In the genomic region with DNA sequence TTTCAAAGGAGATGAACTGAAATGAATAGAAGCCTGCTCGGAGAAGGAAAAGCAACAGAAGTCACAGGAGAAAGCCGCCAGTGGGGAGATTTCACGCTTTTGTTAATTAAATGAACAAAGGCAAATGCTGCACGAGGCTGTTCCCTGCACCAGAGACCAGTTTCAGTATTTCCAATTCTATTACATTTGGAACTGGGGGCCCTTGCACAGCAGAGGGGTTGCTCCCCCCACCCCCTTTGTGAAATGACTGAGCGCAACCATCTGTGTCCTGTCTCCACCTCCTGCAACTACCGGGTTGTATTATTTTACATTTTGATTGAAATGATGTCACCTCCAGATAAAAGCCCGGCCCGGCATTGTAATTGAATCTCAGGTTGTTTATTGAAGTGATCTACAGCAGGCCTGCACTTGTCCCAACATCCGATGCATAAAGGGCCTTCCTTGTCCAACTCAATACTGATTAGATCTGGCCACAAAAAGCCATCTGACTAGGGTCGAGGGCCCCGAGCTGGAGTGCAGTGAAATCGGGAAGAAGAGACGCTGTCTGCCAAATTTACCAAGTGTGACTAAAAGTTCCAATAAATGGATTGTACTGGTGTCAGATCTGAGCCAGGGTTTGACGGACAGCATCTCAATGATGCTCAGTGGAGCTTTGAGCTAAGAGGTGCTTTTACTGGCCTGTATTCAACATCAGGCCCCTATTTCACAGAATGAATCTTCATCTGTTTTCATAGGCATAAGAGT, we compare ENCODE assay signal across 16 mouse cellular contexts.
DNase-seq lines count a peak whose midpoint lies in the region; ATAC-seq and TF ChIP-seq lines count a peak whose summit lies in the region.
"Had no signal": no experiment of that assay in that cellular context is flagged by ENCODE, and none has a peak within 500 bp of the region (broad histone marks: within the 10 kb centered on the region; RNA-seq: fewer than 3 reads in every experiment).

No protein-coding gene starts in this region.

- no peak for TF ChIP-seq CTCF in hindbrain, postnatal 0 days (IDR thresholded peaks at IDR 0.05; ENCODE audit: low read depth)

- no peak overlapping the region for H3K4me2 ChIP-seq in hindbrain, postnatal 0 days (ENCODE audit: low read depth, low read length)
- H3K4me2 ChIP-seq in neural tube, embryonic 13.5 days: no peak overlapping the region
- H3K4me2 ChIP-seq: heart, embryonic 15.5 days; liver, embryonic 12.5 days had no signal

- no peak overlapping the region for H3K27ac ChIP-seq in hindbrain, postnatal 0 days
- H3K27ac ChIP-seq in neural tube, embryonic 13.5 days (replicated peaks): no peak overlapping the region
- H3K27ac ChIP-seq: heart, embryonic 15.5 days; liver, embryonic 12.5 days had no signal

- no peaks in the 10 kb centered on the region for H3K4me1 ChIP-seq in hindbrain, postnatal 0 days (ENCODE audit: insufficient read depth, low read length)
- H3K4me1 ChIP-seq in neural tube, embryonic 13.5 days (replicated peaks): peaks cover 15% of the 10 kb centered on the region
- H3K4me1 ChIP-seq: heart, embryonic 15.5 days; liver, embryonic 12.5 days had no signal

- no peak overlapping the region for H3K4me3 ChIP-seq in hindbrain, postnatal 0 days (ENCODE audit: low read length)
- no peak overlapping the region for H3K4me3 ChIP-seq in neural tube, embryonic 13.5 days
- H3K4me3 ChIP-seq: heart, embryonic 15.5 days; liver, embryonic 12.5 days had no signal

- no peaks in the 10 kb centered on the region for H3K9me3 ChIP-seq in hindbrain, postnatal 0 days (ENCODE audit: low read length)
- H3K9me3 ChIP-seq in neural tube, embryonic 13.5 days: no peaks in the 10 kb centered on the region
- H3K9me3 ChIP-seq: heart, embryonic 15.5 days; liver, embryonic 12.5 days had no signal

- ATAC-seq in hindbrain, postnatal 0 days: peak; percentile 49; the same call in 1 of the 2 replicates
- ATAC-seq in neural tube, embryonic 13.5 days (ENCODE audit: low read depth): peak; percentile 84
- ATAC-seq in granulocyte monocyte progenitor cell, adult 5-6 weeks (replicated peaks; ENCODE audit: poor library complexity, severe bottlenecking): no peak
- ATAC-seq: intestine, embryonic 16.5 days; liver, embryonic 12.5 days had no signal

- peak; percentile 16 for DNase-seq in embryo, embryonic 10.5 days (ENCODE audit: low spot score)
- no peak for DNase-seq in embryo, embryonic 9.5 days (ENCODE audit: extremely low spot score)
- peak; percentile 2 for DNase-seq in right cerebral cortex, postnatal 4 days
- no peak for DNase-seq in right cerebral cortex, postnatal 14 days
- peak; percentile 39 for DNase-seq in hindbrain, postnatal 0 days (ENCODE audit: low spot score)
- no peak for DNase-seq in liver
- DNase-seq: adrenal gland, postnatal 36 days; cerebellum, adult 11 months; gastrocnemius, postnatal 14 days; lung, postnatal 10 days; spleen, adult 18-20 months had no signal

- no peaks in the 10 kb centered on the region; the same call in 1 of the 2 replicates for H3K27me3 ChIP-seq in hindbrain, postnatal 0 days (ENCODE audit: insufficient read depth, low read length)
- H3K27me3 ChIP-seq in neural tube, embryonic 13.5 days: peaks cover 51% of the 10 kb centered on the region
- H3K27me3 ChIP-seq: heart, embryonic 15.5 days; liver, embryonic 12.5 days had no signal

- WGBS in hindbrain, postnatal 0 days: 23% methylated on average over 14 of the region's 14 CpGs
- 25% methylated on average over 14 of the region's 14 CpGs for WGBS in neural tube, embryonic 13.5 days

- H3K36me3 ChIP-seq in hindbrain, postnatal 0 days (ENCODE audit: insufficient read depth, low read length): no peaks in the 10 kb centered on the region
- no peaks in the 10 kb centered on the region for H3K36me3 ChIP-seq in neural tube, embryonic 13.5 days
- H3K36me3 ChIP-seq: heart, embryonic 15.5 days; liver, embryonic 12.5 days had no signal

- 0 out of 2 replicates have a peak overlapping the region, but pooled peaks have one; percentile 17 for H3K9ac ChIP-seq in hindbrain, postnatal 0 days (replicated peaks; ENCODE audit: low read length)
- H3K9ac ChIP-seq in neural tube, embryonic 13.5 days: no peak overlapping the region
- H3K9ac ChIP-seq: heart, embryonic 15.5 days; liver, embryonic 12.5 days had no signal

Comparison
In these comparisons a context has a peak if more than half of its experiments do, and no peak if none do; other contexts are left out.
1. DNase-seq: peak in embryo, embryonic 10.5 days (single experiment), right cerebral cortex, postnatal 4 days (single experiment) and hindbrain, postnatal 0 days (single experiment); none in embryo, embryonic 9.5 days (single experiment), right cerebral cortex, postnatal 14 days (single experiment) and liver (single experiment).